Mouse (Mus musculus) layer of hippocampus, adult 2 months (tissue): ENCODE data around the gene Npcd. TPM values are rescaled to one million over a fixed set of nuclear protein-coding genes. Genes with fewer than 3 reads are reported as not detected.
A peak's percentile ranks its signal among the peaks of the same experiment; 100 is the strongest.

ENCODE experiments used
- DNase-seq, 2 experiments: peaks; one replicate each; pipeline ENCODE4 v3.0.0; 2022; ENCODE audit warnings: low spot score in 2 of 2
- H3K27ac ChIP-seq: fragments of 200-600 bp; 2 replicates; pipeline ENCODE4 v1.8.1; 2022
- H3K4me3 ChIP-seq: fragments of 200-600 bp; 2 replicates; pipeline ENCODE4 v1.8.1; 2022; ENCODE audit warnings: mild to moderate bottlenecking
- CTCF ChIP-seq: fragments of 200-600 bp; conservative IDR thresholded peaks from 2 replicates; pipeline ENCODE4 v1.8.1; 2022; ENCODE audit warnings: antibody characterized with exemption, mild to moderate bottlenecking, moderate library complexity
- long read RNA-seq, 2 experiments: library from polyadenylated mRNA; stranded (forward); transcript quantifications; one replicate each; pipeline ENCODE4 v2.0.0; 2021; ENCODE audit warnings: borderline mapping rate in 2 of 2
- total RNA-seq, 2 experiments: library from RNA; stranded (reverse); gene quantifications; 2 replicates each; pipeline ENCODE4 v1.2.3; 2021

The Npcd gene
- 10 to 100 TPM; 11.9 to 22.4 TPM for total RNA-seq
- long read RNA-seq, experiment 1, partial matches to known transcripts, result 5 of 14 reads
- long read RNA-seq, experiment 1, other reads (novel, unspliced or antisense), result 7 of 14 reads
- long read RNA-seq, experiment 2, partial matches to known transcripts, result 3 of 14 reads
- long read RNA-seq, experiment 2, other reads (novel, unspliced or antisense), result 9 of 14 reads

DNA sequence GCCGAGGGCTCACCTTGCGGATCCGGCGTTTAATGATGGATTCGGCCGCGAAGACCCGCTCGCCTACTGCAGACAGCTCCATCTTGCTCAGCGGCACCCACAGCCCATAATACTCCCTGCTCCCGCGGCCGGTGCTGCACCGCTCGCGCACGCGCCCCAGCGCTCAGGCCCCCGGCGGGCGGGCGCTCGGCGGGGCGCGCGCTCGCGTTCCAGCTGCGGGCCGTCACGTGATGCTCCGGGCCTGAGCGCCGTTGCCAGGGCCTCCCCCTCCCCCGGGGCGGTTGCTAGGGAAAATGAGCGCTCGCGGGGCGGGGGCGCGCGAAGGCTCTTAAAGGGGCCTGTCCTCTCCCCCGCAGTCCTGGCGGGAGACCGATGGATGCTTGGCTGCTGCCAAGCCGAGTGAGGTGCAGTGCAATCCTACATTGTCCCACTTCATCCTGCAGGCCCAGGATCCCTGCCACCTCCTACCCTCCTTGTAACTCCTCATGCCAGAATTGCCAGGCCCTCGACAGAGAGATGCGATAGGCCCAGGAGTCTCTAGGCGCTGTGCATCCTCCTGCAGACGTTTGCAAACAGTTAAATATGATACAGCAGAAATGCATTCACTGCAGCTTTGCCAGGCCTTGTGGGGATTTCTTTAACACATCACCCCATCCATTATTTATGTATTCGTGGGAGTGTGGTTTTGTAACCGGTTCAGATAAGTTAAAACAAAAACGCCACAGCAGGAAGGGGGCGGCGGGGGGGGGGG lies at the start of gene Npcd, which contains the start of gene Cbx6:
Npcd (minus strand) TSS at position 108 of the 751 bp plus-strand sequence.
Cbx6 (minus strand) TSS at position 559 of the 751 bp plus-strand sequence.
- Histone ChIP-seq H3K4me3 (peak within 1 kb of the TSS; percentile 91), H3K27ac (peak within 1 kb of the TSS; percentile 99)
- no peak for TF ChIP-seq CTCF
- DNase-seq, result peak; percentile 98 to 99

DNA sequence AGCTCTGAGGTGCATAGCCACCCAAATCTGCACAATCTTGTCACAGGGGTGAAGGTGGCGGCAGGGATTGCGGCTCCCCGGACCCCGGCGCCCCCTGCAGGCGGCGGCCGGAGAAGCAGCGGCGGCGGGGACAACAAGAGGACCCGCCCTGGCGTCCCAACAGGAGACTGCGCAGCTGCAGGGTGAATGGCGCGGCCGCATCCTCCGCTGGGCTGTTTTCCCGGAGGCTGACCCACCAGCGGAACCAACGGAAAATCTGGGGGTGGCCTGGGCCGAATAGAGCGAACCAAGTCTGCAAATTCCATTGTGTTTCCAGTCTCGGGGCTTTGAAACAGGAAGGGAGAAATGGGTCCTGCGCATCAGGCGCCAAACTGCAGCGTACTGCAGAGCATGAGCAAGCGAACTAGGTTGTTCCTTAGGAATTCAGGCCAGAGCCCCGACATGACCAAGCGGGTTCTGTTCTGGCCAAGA lies 49.4 kb upstream of the Npcd start:
- H3K27ac ChIP-seq, result peak overlapping the region; percentile 97
- peak overlapping the region; percentile 72 for H3K4me3 ChIP-seq
- TF ChIP-seq CTCF, result peak; percentile 98
- peak; percentile 94 to 98 for DNase-seq

DNA sequence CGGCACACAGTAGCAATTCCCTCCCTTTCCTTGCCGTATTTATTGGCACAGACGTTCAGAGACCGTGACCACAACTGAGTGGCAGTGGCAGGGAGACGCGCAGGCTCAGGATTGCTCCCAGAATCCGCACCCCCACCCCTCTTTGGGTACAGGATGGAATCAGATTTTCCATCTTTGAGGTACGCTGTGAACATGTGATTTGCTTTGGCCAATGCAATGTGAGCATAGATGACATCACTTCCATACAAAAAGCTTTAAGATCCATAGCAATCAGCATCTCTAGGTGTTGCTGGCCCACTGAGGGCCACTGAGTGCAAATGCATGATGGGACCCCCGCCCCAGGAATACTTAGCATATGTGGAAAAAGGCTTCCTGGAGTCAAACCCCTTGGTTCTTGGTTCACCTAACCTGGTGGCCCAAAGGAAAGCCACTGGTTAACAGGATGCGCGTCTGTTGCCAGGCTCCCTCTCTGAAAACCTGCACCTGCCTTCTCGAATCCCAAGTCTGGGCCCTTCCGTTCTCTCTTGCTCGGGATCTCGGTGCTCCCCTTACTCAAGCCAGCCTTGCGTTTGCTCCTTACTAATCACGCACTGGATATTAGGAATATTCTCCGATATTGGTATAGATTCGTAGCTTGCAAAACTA lies 48.7 kb upstream of the Npcd start:
- peak overlapping the region; percentile 72 for H3K4me3 ChIP-seq
- TF ChIP-seq CTCF, result no peak
- peak; percentile 64 to 86 for DNase-seq

DNA sequence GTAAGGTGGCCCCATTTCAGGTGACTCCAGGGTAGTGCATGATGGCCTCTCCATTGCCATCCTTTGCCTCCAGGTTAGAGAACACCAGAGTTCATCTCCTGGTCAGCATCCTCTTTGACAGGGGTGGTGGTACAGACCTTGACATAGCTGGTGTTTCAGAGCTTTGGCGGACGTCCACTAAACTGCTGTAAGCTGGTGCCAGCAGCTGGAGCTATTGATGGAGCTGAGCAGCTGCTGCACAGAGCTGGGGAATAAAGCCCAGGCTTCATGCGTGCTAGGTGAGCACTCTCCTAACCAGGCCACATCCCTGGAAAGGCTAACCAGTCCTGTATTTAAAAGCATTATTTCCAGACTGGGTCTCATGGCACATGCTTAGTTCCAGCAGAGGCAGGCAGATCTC lies 46.4 kb upstream of the Npcd start:
- H3K4me3 ChIP-seq, result no peak overlapping the region
- no peak for DNase-seq
- no peak for TF ChIP-seq CTCF
- H3K27ac ChIP-seq, result no peak overlapping the region

More for the DNA sequence above, 48.7 kb upstream of the Npcd start:
- H3K27ac ChIP-seq, result peak overlapping the region; percentile 97

DNA sequence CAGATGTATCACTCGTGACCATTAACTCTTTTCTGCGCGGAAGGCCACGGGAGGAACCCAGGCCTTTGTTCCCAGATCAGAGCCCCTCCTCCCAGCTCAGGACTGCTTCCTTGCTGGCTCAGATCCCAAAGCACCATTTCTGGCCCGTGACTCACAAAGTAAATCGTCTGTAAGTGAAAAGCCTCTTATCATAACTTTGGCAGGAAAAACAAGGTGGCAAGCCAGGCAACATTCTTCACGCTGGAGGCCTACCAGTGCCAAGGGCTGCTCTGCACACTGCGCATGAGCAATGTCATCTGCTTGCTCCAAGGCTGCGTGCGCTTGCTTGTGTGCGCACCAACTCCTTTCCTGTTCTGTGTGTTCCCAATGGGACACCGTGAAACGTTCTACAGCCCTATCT lies 45.3 kb upstream of the Npcd start:
- Histone ChIP-seq H3K4me3 (peak overlapping the region; percentile 7; the same call in 1 of the 2 replicates), H3K27ac (peak overlapping the region; percentile 73)
- DNase-seq, result peak; percentile 65 to 75
- no peak for TF ChIP-seq CTCF

DNA sequence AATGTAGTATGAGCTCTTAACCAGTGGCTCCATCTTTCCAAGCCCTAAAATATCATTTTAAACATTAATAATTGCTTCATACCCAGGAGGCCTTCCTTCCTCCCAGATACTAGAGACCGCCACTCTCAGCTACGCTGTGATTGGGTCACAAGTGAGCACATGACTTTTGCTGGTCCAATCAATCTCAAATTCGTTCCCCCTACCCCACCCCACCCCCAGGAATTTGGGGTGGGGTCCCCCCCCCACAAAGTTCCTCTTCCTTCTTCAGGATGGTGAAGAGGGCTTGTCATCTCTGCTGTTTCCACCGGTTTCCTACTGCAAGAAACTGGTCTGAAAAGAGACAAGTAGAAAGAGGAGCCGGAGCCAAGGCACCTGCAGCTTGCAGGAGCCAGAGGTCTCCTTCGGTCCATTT lies 44.7 kb upstream of the Npcd start:
- no peak for TF ChIP-seq CTCF
- H3K4me3 ChIP-seq, result peak overlapping the region; percentile 7; the same call in 1 of the 2 replicates
- no peak for DNase-seq
- peak overlapping the region; percentile 73 for H3K27ac ChIP-seq

DNA sequence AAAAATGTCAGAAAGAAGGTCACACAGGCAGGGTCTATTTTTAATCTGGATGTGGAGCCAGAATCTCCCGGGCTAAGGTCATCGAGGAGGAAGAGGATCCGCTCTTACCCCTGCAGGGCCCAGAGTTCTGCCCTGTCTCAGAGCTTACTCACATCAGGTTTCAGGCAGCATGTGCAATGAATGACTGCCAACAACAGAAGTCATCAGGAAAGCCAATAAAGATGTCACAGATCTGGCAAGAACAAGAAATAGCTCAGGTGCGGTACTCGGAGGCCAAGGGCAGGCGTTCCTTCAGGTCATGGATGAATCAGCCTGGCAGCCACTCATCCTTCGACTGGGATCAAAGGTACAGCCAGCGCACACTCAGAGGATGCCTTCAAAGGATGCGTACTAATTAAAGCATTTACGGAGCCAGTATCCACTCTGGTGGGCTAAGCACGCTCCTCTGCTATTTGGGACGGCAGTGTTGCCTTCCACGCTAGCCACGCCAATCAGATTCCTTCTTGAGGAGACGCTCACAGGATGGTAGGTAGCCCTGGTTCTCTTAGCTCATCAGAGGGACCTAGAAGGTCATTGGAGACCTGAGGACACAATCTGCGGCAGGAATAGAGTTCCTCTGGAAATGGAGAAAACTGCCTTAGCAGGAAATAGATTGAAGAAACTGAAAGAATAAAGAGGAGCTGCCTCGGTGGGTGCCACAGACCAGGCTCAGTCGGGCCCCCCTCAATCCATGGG lies 41.4 kb upstream of the Npcd start:
- no peak for DNase-seq
- H3K4me3 ChIP-seq, result no peak overlapping the region
- H3K27ac ChIP-seq, result no peak overlapping the region
- no peak for TF ChIP-seq CTCF

DNA sequence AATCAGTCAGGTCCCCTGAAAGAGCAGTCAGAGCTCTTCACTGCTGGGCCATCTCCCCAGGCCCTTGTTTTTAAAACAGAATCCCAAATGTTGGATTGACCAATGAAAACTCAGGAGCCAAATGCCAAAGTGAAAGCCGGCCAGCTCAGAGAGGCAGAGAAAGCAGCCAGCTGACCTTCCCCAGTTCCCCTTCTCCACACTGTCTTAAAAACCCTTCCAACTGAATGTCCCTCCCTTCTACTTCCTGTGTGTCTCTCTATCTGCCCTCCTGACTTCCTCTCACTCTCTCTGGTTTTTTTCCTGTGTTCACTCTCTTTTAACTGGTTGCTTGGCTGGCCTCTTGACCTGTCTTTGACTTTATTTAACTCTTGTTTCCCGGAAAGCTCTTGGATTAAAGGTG lies 40.0 kb upstream of the Npcd start:
- Histone ChIP-seq H3K27ac (no peak overlapping the region), H3K4me3 (no peak overlapping the region)
- DNase-seq, result no peak
- TF ChIP-seq CTCF, result no peak

DNA sequence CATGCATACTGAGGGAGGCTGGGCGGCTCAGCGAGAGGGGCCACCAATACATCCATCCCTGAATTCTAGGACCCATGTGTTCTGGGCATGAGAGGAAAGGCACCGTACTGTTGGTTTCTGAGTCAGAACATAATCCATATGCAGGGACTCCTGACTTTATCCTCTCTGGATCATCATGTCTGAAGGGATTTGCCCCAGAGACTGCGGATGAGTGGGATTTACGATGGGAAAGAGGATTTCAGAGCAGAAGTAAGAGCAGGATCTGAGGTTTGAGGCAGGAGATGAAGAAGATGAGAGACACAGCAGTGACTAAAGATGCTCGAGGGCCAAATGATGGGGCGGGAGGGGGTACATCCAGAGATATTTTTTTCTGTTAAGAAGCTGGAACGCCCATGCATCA lies 39.5 kb upstream of the Npcd start:
- no peak for DNase-seq
- Histone ChIP-seq H3K27ac (no peak overlapping the region), H3K4me3 (no peak overlapping the region)
- TF ChIP-seq CTCF, result no peak

DNA sequence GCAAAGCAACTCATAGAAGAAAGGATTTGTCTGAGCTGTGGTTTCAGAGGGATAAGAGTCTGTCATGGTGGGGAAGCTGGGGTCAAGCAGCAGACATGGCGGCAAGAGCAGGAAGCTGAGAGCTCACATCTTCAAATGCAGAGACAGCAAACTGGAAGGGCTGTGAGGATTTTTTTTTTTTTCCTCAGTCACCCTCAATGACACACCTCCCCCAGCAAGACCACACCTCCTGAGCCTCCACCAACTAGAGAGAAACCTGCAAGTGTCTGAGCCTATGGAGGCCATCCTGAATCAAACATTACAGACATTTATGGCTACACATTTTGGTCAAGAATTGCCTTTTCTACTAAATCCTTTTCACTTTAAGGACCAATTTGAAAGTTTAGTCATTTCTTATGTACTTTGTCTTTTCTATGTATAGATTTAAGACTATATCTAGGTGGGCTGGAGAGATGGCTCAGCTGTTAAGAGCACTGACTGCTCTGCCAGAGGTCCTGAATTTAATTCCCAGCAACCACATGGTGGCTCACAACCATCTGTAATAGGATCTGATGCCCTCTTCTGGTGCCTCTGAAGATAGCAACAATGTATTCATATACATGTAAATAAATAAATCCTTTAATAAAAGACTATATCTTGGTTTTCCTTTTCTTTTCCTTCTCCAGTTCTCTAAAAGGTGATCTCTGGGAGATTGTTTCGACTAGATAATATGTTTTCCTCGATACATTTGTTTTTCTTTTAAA lies 33.4 kb upstream of the Npcd start:
- H3K4me3 ChIP-seq, result no peak overlapping the region
- no peak for DNase-seq
- H3K27ac ChIP-seq, result no peak overlapping the region
- peak; percentile 55 for TF ChIP-seq CTCF

DNA sequence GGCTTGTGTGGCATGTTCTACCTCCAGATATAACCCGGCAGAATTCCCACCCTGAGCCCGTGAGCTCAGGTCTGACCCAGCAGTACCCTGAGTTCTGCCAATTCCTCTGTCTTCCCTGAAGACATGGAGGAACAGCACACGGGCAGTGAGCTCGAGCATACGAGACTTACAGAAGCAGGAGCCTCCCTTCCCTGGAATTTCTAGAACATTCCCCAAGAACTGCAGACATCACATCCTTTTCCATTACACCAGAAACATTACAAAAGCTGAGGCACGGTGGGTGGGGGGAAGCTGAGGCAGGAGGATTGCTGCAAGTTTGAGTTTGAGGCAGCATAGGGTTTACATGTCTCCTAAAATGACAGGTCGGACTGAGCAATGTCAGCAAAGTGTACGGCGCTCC lies 25.8 kb upstream of the Npcd start:
- no peak overlapping the region for H3K4me3 ChIP-seq
- TF ChIP-seq CTCF, result no peak
- no peak for DNase-seq
- H3K27ac ChIP-seq, result no peak overlapping the region

DNA sequence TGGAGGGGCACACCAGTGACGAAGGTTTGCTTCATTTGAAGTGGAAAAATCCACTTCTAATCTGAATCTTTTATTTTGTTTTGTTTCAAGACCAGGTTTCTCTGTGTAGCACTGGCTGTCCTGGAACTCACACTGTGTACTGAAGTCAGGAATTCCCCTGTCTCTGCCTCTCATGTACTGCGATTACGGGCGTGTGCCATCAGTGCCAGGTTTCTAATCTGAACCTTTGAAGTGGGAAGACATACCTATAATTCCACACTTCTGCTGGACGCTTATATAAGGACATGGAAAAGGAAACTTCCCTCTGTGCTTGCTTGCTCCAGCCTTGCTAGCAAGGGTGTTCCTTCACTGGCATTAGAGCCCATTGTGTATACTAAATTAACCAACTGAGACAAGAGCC lies 24.9 kb upstream of the Npcd start:
- no peak for DNase-seq
- Histone ChIP-seq H3K27ac (no peak overlapping the region), H3K4me3 (no peak overlapping the region)
- no peak for TF ChIP-seq CTCF
